Mouse (Mus musculus) stomach, postnatal 0 days (tissue): Measurements from ENCODE around the gene Gm20458. TPM values are rescaled to one million over a fixed set of nuclear protein-coding genes. Genes with fewer than 3 reads are reported as not detected.
A peak's percentile ranks its signal among the peaks of the same experiment; 100 is the strongest.

Experiments used
- ATAC-seq: fragments of 200-750 bp; cut with Nextera tagmentation; 2 replicates; pipeline ENCODE4 v1.8.0; 2017; ENCODE audit not compliant: low FRiP score, low TSS enrichment
- DNase-seq: peaks from one replicate; pipeline ENCODE4 v3.0.0-alpha.2; 2016; ENCODE audit warnings: low spot score
- H3K27ac ChIP-seq: fragments of 300-500 bp; sonication (generic); replicated peaks from 2 replicates; pipeline ENCODE4 v1.5.1; 2014; ENCODE audit warnings: mild to moderate bottlenecking, control low read depth
- H3K27me3 ChIP-seq: fragments of 300-500 bp; sonication (generic); 2 replicates; pipeline ENCODE4 v1.6.1; 2014; ENCODE audit warnings: low read length; ENCODE audit not compliant: control insufficient read depth, insufficient read depth
- H3K36me3 ChIP-seq: fragments of 300-500 bp; sonication (generic); 2 replicates; pipeline ENCODE4 v1.6.1; 2014; ENCODE audit warnings: low read length, mixed read lengths; ENCODE audit not compliant: control insufficient read depth, insufficient read depth
- H3K4me1 ChIP-seq: fragments of 300-500 bp; sonication (generic); replicated peaks from 2 replicates; pipeline ENCODE4 v1.6.1; 2014; ENCODE audit warnings: antibody characterized with exemption; ENCODE audit not compliant: control insufficient read depth, insufficient read depth
- H3K4me2 ChIP-seq: fragments of 300-500 bp; sonication (generic); replicated peaks from 2 replicates; pipeline ENCODE4 v1.6.1; 2014; ENCODE audit warnings: low read depth, mild to moderate bottlenecking, control low read depth, moderate library complexity
- H3K4me3 ChIP-seq: fragments of 300-500 bp; sonication (generic); 2 replicates; pipeline ENCODE4 v1.5.1; 2014; ENCODE audit warnings: low read depth, low read length, control low read depth
- H3K9ac ChIP-seq: fragments of 300-500 bp; sonication (generic); 2 replicates; pipeline ENCODE4 v1.6.1; 2014; ENCODE audit warnings: mild to moderate bottlenecking, low read length, control low read depth, mixed read lengths
- H3K9me3 ChIP-seq: fragments of 300-500 bp; sonication (generic); 2 replicates; pipeline ENCODE4 v1.6.1; 2016; ENCODE audit warnings: low read length; ENCODE audit not compliant: control insufficient read depth
- CTCF ChIP-seq: IDR thresholded peaks from 2 replicates; pipeline ENCODE4 v1.5.1; 2016; ENCODE audit warnings: antibody characterized with exemption, low read depth, mild to moderate bottlenecking, moderate library complexity
- EP300 ChIP-seq: optimal IDR thresholded peaks from 2 replicates; pipeline ENCODE3; 2016; ENCODE audit warnings: antibody characterized with exemption
- WGBS: fragments of 180-500 bp; shearing (Covaris S2); extraction: QIAGEN DNeasy Blood & Tissue Kit; methylation state at CpG from one replicate; pipeline ENCODE4 v1.1.7; 2014; 5-methylcytosine and 5-hydroxymethylcytosine counted together
- polyA plus RNA-seq: library from polyadenylated mRNA; unstranded; fragments of >200 nt; fragmentation: Nextera tagmentation; extraction: Ambion mirVana; gene quantifications from 2 replicates; pipeline ENCODE4 v1.2.1, GENCODE M21; 2015

The Gm20458 gene
- 26.9 and 28.1 TPM in 2 replicates for polyA plus RNA-seq

GRCm38 (mm10) chr2:164460745-164461551, at the start of gene Gm20458:
Gm20458 (plus strand) TSS chr2:164460967.
- under 1% methylated on average over 77 of the region's 79 CpGs for WGBS
- 0 out of 2 replicates have a peak, but pooled peaks cover 3% of the 10 kb centered on the region for H3K4me1 ChIP-seq
- peak within 1 kb of the TSS; percentile 85 for H3K4me3 ChIP-seq
- ATAC-seq (peak; percentile 93), DNase-seq (peak; percentile 96)
- H3K36me3 ChIP-seq, result peaks cover 7% of the 10 kb centered on the region; the same call in 1 of the 2 replicates
- TF ChIP-seq EP300, result no peak
- TF ChIP-seq CTCF, result peak; percentile 89
- H3K27ac ChIP-seq, result peak within 1 kb of the TSS; percentile 88
- H3K4me2 ChIP-seq, result peak within 1 kb of the TSS; percentile 82
- H3K9ac ChIP-seq, result peak within 1 kb of the TSS; percentile 81
- H3K27me3 ChIP-seq, result no peaks in the 10 kb centered on the region
- no peaks in the 10 kb centered on the region for H3K9me3 ChIP-seq

GRCm38 (mm10) chr2:164414167-164414566, 46.6 kb upstream of the Gm20458 start:
- no peaks in the 10 kb centered on the region for H3K4me1 ChIP-seq
- no peaks in the 10 kb centered on the region for H3K27me3 ChIP-seq
- ATAC-seq (no peak), DNase-seq (no peak)
- TF ChIP-seq CTCF (no peak), EP300 (no peak)
- H3K9ac ChIP-seq, result no peak overlapping the region
- H3K4me2 ChIP-seq, result no peak overlapping the region
- 23% methylated on average over 28 of the region's 28 CpGs for WGBS
- H3K4me3 ChIP-seq, result no peak overlapping the region
- H3K9me3 ChIP-seq, result no peaks in the 10 kb centered on the region
- no peak overlapping the region for H3K27ac ChIP-seq
- no peaks in the 10 kb centered on the region for H3K36me3 ChIP-seq

GRCm38 (mm10) chr2:164414581-164414980, 46.2 kb upstream of the Gm20458 start:
- DNase-seq (no peak), ATAC-seq (no peak)
- Histone ChIP-seq H3K27me3 (no peaks in the 10 kb centered on the region), H3K36me3 (no peaks in the 10 kb centered on the region), H3K27ac (no peak overlapping the region), H3K4me1 (no peaks in the 10 kb centered on the region), H3K9me3 (no peaks in the 10 kb centered on the region), H3K9ac (no peak overlapping the region), H3K4me3 (no peak overlapping the region), H3K4me2 (no peak overlapping the region)
- TF ChIP-seq CTCF, result no peak
- TF ChIP-seq EP300, result no peak
- WGBS, result 58% methylated on average over 10 of the region's 10 CpGs

- 2% methylated on average over 2 of the region's 2 CpGs for WGBS
- H3K9me3 ChIP-seq, result no peaks in the 10 kb centered on the region
- H3K4me3 ChIP-seq, result no peak overlapping the region
- no peaks in the 10 kb centered on the region for H3K36me3 ChIP-seq
- H3K4me2 ChIP-seq, result no peak overlapping the region
- no peak overlapping the region for H3K9ac ChIP-seq
- TF ChIP-seq EP300, result no peak
- peak; percentile 85 for TF ChIP-seq CTCF
- DNase-seq (peak; percentile 54), ATAC-seq (no peak)
- H3K4me1 ChIP-seq, result no peaks in the 10 kb centered on the region
- no peaks in the 10 kb centered on the region for H3K27me3 ChIP-seq
- H3K27ac ChIP-seq, result no peak overlapping the region
These were observed 43.6 kb upstream of the Gm20458 start for GRCm38 (mm10) chr2:164417198-164417597.

- no peaks in the 10 kb centered on the region for H3K36me3 ChIP-seq
- no peak overlapping the region for H3K27ac ChIP-seq
- TF ChIP-seq CTCF (no peak), EP300 (no peak)
- no peaks in the 10 kb centered on the region for H3K27me3 ChIP-seq
- ATAC-seq (no peak), DNase-seq (no peak)
- H3K4me1 ChIP-seq, result no peaks in the 10 kb centered on the region
- no peaks in the 10 kb centered on the region for H3K9me3 ChIP-seq
- no peak overlapping the region for H3K4me2 ChIP-seq
- no peak overlapping the region for H3K4me3 ChIP-seq
- H3K9ac ChIP-seq, result no peak overlapping the region
- 30% methylated on average over 3 of the region's 3 CpGs for WGBS
These were observed 42.4 kb upstream of the Gm20458 start for GRCm38 (mm10) chr2:164418308-164418875.

GRCm38 (mm10) chr2:164419489-164419888, 41.3 kb upstream of the Gm20458 start:
- no peak for DNase-seq
- Histone ChIP-seq H3K9me3 (no peaks in the 10 kb centered on the region), H3K4me3 (no peak overlapping the region), H3K36me3 (peaks cover 4% of the 10 kb centered on the region; the same call in 1 of the 2 replicates), H3K9ac (no peak overlapping the region), H3K27me3 (no peaks in the 10 kb centered on the region), H3K4me1 (no peaks in the 10 kb centered on the region), H3K27ac (no peak overlapping the region), H3K4me2 (no peak overlapping the region)
- TF ChIP-seq EP300 (no peak), CTCF (no peak)
- 9% methylated on average over 3 of the region's 3 CpGs for WGBS
- no peak for ATAC-seq
